Mouse (Mus musculus) intestine, embryonic 16.5 days (tissue): ENCODE results near the gene Hils1. TPM values are rescaled to one million over a fixed set of nuclear protein-coding genes. Genes with fewer than 3 reads are reported as not detected.
"Not testable (repeated sequence)": the region's sequence is repeated elsewhere in the genome, so short reads cannot be mapped to it uniquely, and the experiment has no call there.

Source experiments
- ATAC-seq: fragments of 200-750 bp; cut with Nextera tagmentation; 2 replicates; pipeline ENCODE4 v1.8.0; 2017; ENCODE audit warnings: moderate TSS enrichment, moderate library complexity
- H3K27ac ChIP-seq: fragments of 300-500 bp; sonication (generic); 2 replicates; pipeline ENCODE4 v1.5.1; 2014; ENCODE audit warnings: mild to moderate bottlenecking, low read length
- H3K27me3 ChIP-seq: fragments of 300-500 bp; sonication (generic); replicated peaks from 2 replicates; pipeline ENCODE4 v1.6.1; 2014; ENCODE audit warnings: low read length, control low read depth, mixed read lengths; ENCODE audit not compliant: control insufficient read depth, insufficient read depth
- H3K36me3 ChIP-seq: fragments of 300-500 bp; sonication (generic); 2 replicates; pipeline ENCODE4 v1.6.1; 2014; ENCODE audit warnings: low read length, control low read depth; ENCODE audit not compliant: control insufficient read depth, insufficient read depth
- H3K4me1 ChIP-seq: fragments of 300-500 bp; sonication (generic); 2 replicates; pipeline ENCODE4 v1.6.1; 2014; ENCODE audit warnings: low read length, control low read depth, mixed read lengths; ENCODE audit not compliant: control insufficient read depth, insufficient read depth
- H3K4me2 ChIP-seq: fragments of 300-500 bp; sonication (generic); 2 replicates; pipeline ENCODE4 v1.6.1; 2014; ENCODE audit warnings: low read depth, low read length, control low read depth
- H3K4me3 ChIP-seq: fragments of 300-500 bp; sonication (generic); 2 replicates; pipeline ENCODE4 v1.5.1; 2014; ENCODE audit warnings: mild to moderate bottlenecking, low read length
- H3K9ac ChIP-seq: fragments of 300-500 bp; sonication (generic); 2 replicates; pipeline ENCODE4 v1.6.1; 2014; ENCODE audit warnings: low read depth, low read length
- H3K9me3 ChIP-seq: fragments of 300-500 bp; sonication (generic); 2 replicates; pipeline ENCODE4 v1.6.1; 2016; ENCODE audit warnings: low read length, control low read depth; ENCODE audit not compliant: control insufficient read depth
- WGBS: fragments of 180-500 bp; shearing (Covaris S2); extraction: QIAGEN DNeasy Blood & Tissue Kit; methylation state at CpG from one replicate; pipeline ENCODE4 v1.1.7; 2014; 5-methylcytosine and 5-hydroxymethylcytosine counted together
- polyA plus RNA-seq: library from polyadenylated mRNA; unstranded; fragments of >200 nt; fragmentation: Nextera tagmentation; extraction: Ambion mirVana; gene quantifications from 2 replicates; pipeline ENCODE4 v1.2.1, GENCODE M21; 2015

Hils1 gene
- polyA plus RNA-seq, 1 experiment from 2014 or later: not detected

- no peaks in the 10 kb centered on the region for H3K4me1 ChIP-seq
- no peaks in the 10 kb centered on the region; the same call in 1 of the 2 replicates for H3K27me3 ChIP-seq
- no peak for ATAC-seq
- no peak overlapping the region for H3K4me3 ChIP-seq
- H3K9me3 ChIP-seq: no peaks in the 10 kb centered on the region
- H3K4me2 ChIP-seq: no peak overlapping the region
- H3K9ac ChIP-seq: no peak overlapping the region
- H3K36me3 ChIP-seq: no peaks in the 10 kb centered on the region
- H3K27ac ChIP-seq: no peak overlapping the region
- WGBS: 78% methylated on average over 7 of the region's 7 CpGs
These were observed 794 bp downstream of the Hils1 start for GRCm38 (mm10) chr11:94968187-94968586.

- not testable (repeated sequence) for H3K4me1 ChIP-seq, H3K27ac ChIP-seq, H3K4me3 ChIP-seq, H3K9ac ChIP-seq, H3K9me3 ChIP-seq, H3K4me2 ChIP-seq, H3K27me3 ChIP-seq, ATAC-seq, H3K36me3 ChIP-seq
- 89% methylated on average over 4 of the region's 4 CpGs for WGBS
These were observed 2.3 kb downstream of the Hils1 start for GRCm38 (mm10) chr11:94969709-94970108.

GRCm38 (mm10) chr11:94970210-94970943, 3.0 kb downstream of the Hils1 start:
- Histone ChIP-seq H3K27ac (no peak overlapping the region), H3K36me3 (no peaks in the 10 kb centered on the region), H3K4me3 (no peak overlapping the region), H3K9ac (no peak overlapping the region), H3K27me3 (no peaks in the 10 kb centered on the region; the same call in 1 of the 2 replicates), H3K4me1 (no peaks in the 10 kb centered on the region), H3K9me3 (no peaks in the 10 kb centered on the region), H3K4me2 (no peak overlapping the region)
- WGBS: 56% methylated on average over 15 of the region's 15 CpGs
- peak; percentile 37; the same call in 1 of the 2 replicates for ATAC-seq

GRCm38 (mm10) chr11:94971895-94972615, 4.7 kb downstream of the Hils1 start:
- no peak overlapping the region for H3K27ac ChIP-seq
- WGBS: 65% methylated on average over 16 of the region's 16 CpGs
- ATAC-seq: no peak
- no peaks in the 10 kb centered on the region for H3K9me3 ChIP-seq
- no peaks in the 10 kb centered on the region; the same call in 1 of the 2 replicates for H3K27me3 ChIP-seq
- no peaks in the 10 kb centered on the region for H3K4me1 ChIP-seq
- H3K4me3 ChIP-seq: no peak overlapping the region
- H3K36me3 ChIP-seq: no peaks in the 10 kb centered on the region
- H3K4me2 ChIP-seq: no peak overlapping the region
- no peak overlapping the region for H3K9ac ChIP-seq

- Histone ChIP-seq H3K4me1 (no peaks in the 10 kb centered on the region), H3K27me3 (no peaks in the 10 kb centered on the region; the same call in 1 of the 2 replicates), H3K27ac (no peak overlapping the region), H3K9me3 (no peaks in the 10 kb centered on the region), H3K36me3 (no peaks in the 10 kb centered on the region), H3K4me2 (no peak overlapping the region), H3K9ac (no peak overlapping the region), H3K4me3 (no peak overlapping the region)
- 68% methylated on average over 5 of the region's 5 CpGs for WGBS
- no peak for ATAC-seq
These were observed 5.5 kb downstream of the Hils1 start for GRCm38 (mm10) chr11:94972887-94973286.

GRCm38 (mm10) chr11:94973313-94973712, 5.9 kb downstream of the Hils1 start:
- WGBS: 51% methylated on average over 4 of the region's 4 CpGs
- Histone ChIP-seq H3K27ac (no peak overlapping the region), H3K4me1 (no peaks in the 10 kb centered on the region), H3K9me3 (no peaks in the 10 kb centered on the region), H3K4me2 (no peak overlapping the region), H3K9ac (no peak overlapping the region), H3K4me3 (no peak overlapping the region), H3K27me3 (no peaks in the 10 kb centered on the region; the same call in 1 of the 2 replicates), H3K36me3 (no peaks in the 10 kb centered on the region)
- ATAC-seq: no peak

GRCm38 (mm10) chr11:94974951-94975350, 7.6 kb downstream of the Hils1 start:
- H3K27ac ChIP-seq: no peak overlapping the region
- no peak overlapping the region for H3K9ac ChIP-seq
- WGBS: 66% methylated on average over 2 of the region's 2 CpGs
- peaks cover 3% of the 10 kb centered on the region; the same call in 1 of the 2 replicates for H3K4me1 ChIP-seq
- no peaks in the 10 kb centered on the region for H3K36me3 ChIP-seq
- no peaks in the 10 kb centered on the region; the same call in 1 of the 2 replicates for H3K27me3 ChIP-seq
- no peak overlapping the region for H3K4me2 ChIP-seq
- ATAC-seq: no peak
- no peak overlapping the region for H3K4me3 ChIP-seq
- H3K9me3 ChIP-seq: no peaks in the 10 kb centered on the region

GRCm38 (mm10) chr11:94976199-94976598, 8.8 kb downstream of the Hils1 start, which contains the start of gene Sgca:
TSS of gene Sgca (minus strand) at chr11:94976327.
- 62% methylated on average over 5 of the region's 5 CpGs for WGBS
- H3K4me2 ChIP-seq: no peak within 1 kb of the TSS
- H3K27ac ChIP-seq: no peak within 1 kb of the TSS
- ATAC-seq: no peak
- no peak within 1 kb of the TSS for H3K9ac ChIP-seq
- no peaks in the 10 kb centered on the region; the same call in 1 of the 2 replicates for H3K27me3 ChIP-seq
- peaks cover 3% of the 10 kb centered on the region; the same call in 1 of the 2 replicates for H3K4me1 ChIP-seq
- no peaks in the 10 kb centered on the region for H3K36me3 ChIP-seq
- no peaks in the 10 kb centered on the region for H3K9me3 ChIP-seq
- no peak within 1 kb of the TSS for H3K4me3 ChIP-seq

- Histone ChIP-seq H3K27ac (no peak overlapping the region), H3K4me3 (peak overlapping the region; percentile 30; the same call in 1 of the 2 replicates), H3K9ac (0 out of 2 replicates have a peak overlapping the region, but pooled peaks have one; percentile 19), H3K4me2 (peak overlapping the region; percentile 19; the same call in 1 of the 2 replicates), H3K27me3 (no peaks in the 10 kb centered on the region), H3K4me1 (peaks cover 3% of the 10 kb centered on the region; the same call in 1 of the 2 replicates), H3K9me3 (no peaks in the 10 kb centered on the region), H3K36me3 (no peaks in the 10 kb centered on the region)
- 41% methylated on average over 9 of the region's 9 CpGs for WGBS
- peak; percentile 34; the same call in 1 of the 2 replicates for ATAC-seq
These were observed 11.0 kb downstream of the Hils1 start for GRCm38 (mm10) chr11:94978178-94978915.
